8 mouse cellular contexts compared by ENCODE assay signal in genomic region chr3:98267249-98267651, GRCm38 (mm10). TPM values are rescaled to one million over a fixed set of nuclear protein-coding genes. Genes with fewer than 3 reads are reported as not detected.
A peak's percentile ranks its signal among the peaks of the same experiment; 100 is the strongest.
DNase-seq lines count a peak whose midpoint lies in the region; ATAC-seq and TF ChIP-seq lines count a peak whose summit lies in the region.

No protein-coding gene starts in this region.

- 5% methylated on average over 6 of the region's 6 CpGs for WGBS in forebrain, embryonic 16.5 days
- 17% methylated on average over 6 of the region's 6 CpGs for WGBS in lung, embryonic 15.5 days
- 25% methylated on average over 6 of the region's 6 CpGs for WGBS in stomach, postnatal 0 days

- peak; percentile 10 for DNase-seq in right cerebral cortex, adult 18-20 months
- no peak for DNase-seq in right cerebral cortex, postnatal 4 days
- DNase-seq in kidney, adult 18-20 months, result peak; percentile 52
- peak; percentile 75 for DNase-seq in stomach, postnatal 0 days (ENCODE audit: low spot score)
- no peak for DNase-seq in urinary bladder, adult 2 months (ENCODE audit: low spot score)
- no peak for DNase-seq in gastrocnemius, postnatal 14 days

- ATAC-seq in forebrain, embryonic 16.5 days, result peak; percentile 52; the same call in 1 of the 2 replicates
- peak; percentile 72; the same call in 1 of the 2 replicates for ATAC-seq in lung, embryonic 15.5 days (ENCODE audit: borderline replicate concordance, extremely low read depth, low FRiP score, low TSS enrichment)
- peak; percentile 94 for ATAC-seq in stomach, postnatal 0 days (ENCODE audit: low FRiP score, low TSS enrichment)

- H3K9ac ChIP-seq in forebrain, embryonic 16.5 days (replicated peaks; ENCODE audit: low read depth, low read length), result 0 out of 2 replicates have a peak overlapping the region, but pooled peaks have one; percentile 7
- no peak overlapping the region for H3K9ac ChIP-seq in lung, embryonic 15.5 days
- H3K9ac ChIP-seq in stomach, postnatal 0 days (ENCODE audit: low read length), result no peak overlapping the region

- H3K27me3 ChIP-seq in forebrain, embryonic 16.5 days (replicated peaks; ENCODE audit: control insufficient read depth, insufficient read depth, low read length), result no peaks in the 10 kb centered on the region
- H3K27me3 ChIP-seq in lung, embryonic 15.5 days, result no peaks in the 10 kb centered on the region
- no peaks in the 10 kb centered on the region for H3K27me3 ChIP-seq in stomach, postnatal 0 days (ENCODE audit: control insufficient read depth, insufficient read depth, low read length)

- H3K4me1 ChIP-seq in forebrain, embryonic 16.5 days (replicated peaks; ENCODE audit: control insufficient read depth, insufficient read depth, low read length), result peaks cover 8% of the 10 kb centered on the region
- H3K4me1 ChIP-seq in lung, embryonic 15.5 days, result peaks cover 12% of the 10 kb centered on the region
- no peaks in the 10 kb centered on the region; the same call in 1 of the 2 replicates for H3K4me1 ChIP-seq in stomach, postnatal 0 days (replicated peaks; ENCODE audit: control insufficient read depth, insufficient read depth)

- intact Hi-C loops in gastrocnemius, postnatal 14 days (cut with DNase I; ENCODE audit: low total_unique reads), result no loop called here

- no peaks in the 10 kb centered on the region for H3K9me3 ChIP-seq in forebrain, embryonic 16.5 days (ENCODE audit: control insufficient read depth, low read length)
- H3K9me3 ChIP-seq in lung, embryonic 15.5 days, result no peaks in the 10 kb centered on the region
- H3K9me3 ChIP-seq in stomach, postnatal 0 days (ENCODE audit: control insufficient read depth, low read length), result no peaks in the 10 kb centered on the region

- H3K36me3 ChIP-seq in forebrain, embryonic 16.5 days (ENCODE audit: control insufficient read depth, insufficient read depth), result no peaks in the 10 kb centered on the region
- H3K36me3 ChIP-seq in lung, embryonic 15.5 days, result no peaks in the 10 kb centered on the region
- no peaks in the 10 kb centered on the region for H3K36me3 ChIP-seq in stomach, postnatal 0 days (ENCODE audit: control insufficient read depth, insufficient read depth, low read length)

- H3K4me3 ChIP-seq in forebrain, embryonic 16.5 days (replicated peaks; ENCODE audit: low read length), result no peak overlapping the region
- H3K4me3 ChIP-seq in lung, embryonic 15.5 days, result no peak overlapping the region
- H3K4me3 ChIP-seq in stomach, postnatal 0 days (ENCODE audit: low read depth, low read length), result no peak overlapping the region

- no peak for TF ChIP-seq EP300 in stomach, postnatal 0 days (optimal IDR thresholded peaks at IDR 0.05)

- no peak overlapping the region for H3K27ac ChIP-seq in forebrain, embryonic 16.5 days (ENCODE audit: low read length)
- peak overlapping the region; percentile 78 for H3K27ac ChIP-seq in lung, embryonic 15.5 days
- peak overlapping the region; percentile 69 for H3K27ac ChIP-seq in stomach, postnatal 0 days (replicated peaks)

- no peak overlapping the region for H3K4me2 ChIP-seq in forebrain, embryonic 16.5 days (ENCODE audit: low read length)
- H3K4me2 ChIP-seq in lung, embryonic 15.5 days, result peak overlapping the region; percentile 20; the same call in 1 of the 2 replicates
- H3K4me2 ChIP-seq in stomach, postnatal 0 days (replicated peaks; ENCODE audit: low read depth), result peak overlapping the region; percentile 5; the same call in 1 of the 2 replicates

- TF ChIP-seq CTCF in stomach, postnatal 0 days (IDR thresholded peaks at IDR 0.05; ENCODE audit: low read depth), result no peak

RNA-seq across cellular contexts. Expression of gene Hmgcs2, which starts 13.0 kb away (rescaled TPM):
- 10.8 and 12.8 TPM in 2 replicates for polyA plus RNA-seq in forebrain, embryonic 16.5 days (2015; fragmentation: Nextera tagmentation; extraction: Ambion mirVana)
- 4.2 and 4.4 TPM in 2 replicates for polyA plus RNA-seq in lung, embryonic 15.5 days (2015; fragmentation: Nextera tagmentation; extraction: Ambion mirVana)
- polyA plus RNA-seq in stomach, postnatal 0 days (2015; fragmentation: Nextera tagmentation; extraction: Ambion mirVana), result 290 and 337 TPM in 2 replicates
- polyA plus RNA-seq in urinary bladder, adult 2 months (2012; rRNA removed), result 55.3 and 70.4 TPM in 2 replicates
- 1 to 10 TPM; 2.1 to 2.3 TPM for total RNA-seq in gastrocnemius, postnatal 14 days (2021)

RNA-seq across cellular contexts. Expression of gene Reg4, which starts 45.3 kb away (rescaled TPM):
- polyA plus RNA-seq in forebrain, embryonic 16.5 days (2015; fragmentation: Nextera tagmentation; extraction: Ambion mirVana), result not detected in 2 replicates
- not detected in 2 replicates for polyA plus RNA-seq in lung, embryonic 15.5 days (2015; fragmentation: Nextera tagmentation; extraction: Ambion mirVana)
- polyA plus RNA-seq in stomach, postnatal 0 days (2015; fragmentation: Nextera tagmentation; extraction: Ambion mirVana), result not detected in 2 replicates
- polyA plus RNA-seq in urinary bladder, adult 2 months (2012; rRNA removed), result not detected in 2 replicates
- total RNA-seq in gastrocnemius, postnatal 14 days (2021), result not detected

Comparison
In these comparisons a context has a peak if more than half of its experiments do, and no peak if none do; other contexts are left out.
1. DNase-seq: peak in right cerebral cortex, adult 18-20 months (single experiment), kidney, adult 18-20 months (single experiment) and stomach, postnatal 0 days (single experiment); none in right cerebral cortex, postnatal 4 days (single experiment), urinary bladder, adult 2 months (single experiment) and gastrocnemius, postnatal 14 days (single experiment).
2. Peak in every context shown above with its lines, with median percentiles within 50 percentile points of each other: ATAC-seq.